Comparison of ENCODE assay signal across 8 mouse cellular contexts in the genomic region with DNA sequence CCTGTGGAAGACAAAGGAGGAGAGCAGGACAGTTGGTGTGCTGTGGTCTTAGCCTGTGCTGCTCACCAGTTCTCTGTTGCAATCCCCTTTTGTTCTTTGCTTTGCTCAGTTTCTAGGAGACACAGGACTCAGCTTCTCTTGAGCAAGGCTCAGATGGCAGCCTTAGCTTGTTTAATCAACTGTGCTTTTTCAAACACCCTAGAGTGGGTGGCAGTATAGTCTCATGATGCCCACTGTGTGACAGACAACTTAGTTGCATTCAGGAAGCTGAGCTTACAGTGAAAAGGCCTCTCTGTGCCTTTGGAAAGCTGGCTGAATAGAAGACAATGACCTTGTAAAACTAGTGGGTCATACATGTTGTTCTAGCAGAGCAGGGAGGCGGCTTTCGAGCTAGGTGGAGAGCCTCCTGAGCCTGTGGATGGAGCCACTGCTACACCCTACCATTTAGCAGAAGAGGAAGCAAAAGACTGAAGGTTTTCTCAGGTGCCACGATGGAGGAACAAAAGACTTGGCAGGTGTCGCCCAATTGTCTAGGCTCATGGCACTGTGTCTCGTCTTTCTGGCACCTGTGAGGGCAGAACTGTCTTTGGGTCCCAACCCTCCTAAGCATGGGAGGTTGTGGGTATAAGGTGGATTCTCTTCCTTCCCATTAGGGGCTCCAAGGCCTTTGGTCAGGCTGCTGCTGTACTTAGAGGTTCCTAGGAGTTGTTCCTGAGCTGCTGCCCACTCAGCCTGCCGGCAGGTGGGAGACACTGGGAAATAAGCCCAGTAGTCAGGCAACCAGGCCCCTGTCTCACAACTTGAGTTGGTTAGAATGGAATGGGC.
DNase-seq lines count a peak whose midpoint lies in the region; ATAC-seq and TF ChIP-seq lines count a peak whose summit lies in the region.
"Not testable (repeated sequence)": the region's sequence is repeated elsewhere in the genome, so short reads cannot be mapped to it uniquely, and the experiment has no call there.

No protein-coding gene starts in this region.

- H3K4me3 ChIP-seq in intestine, postnatal 0 days (ENCODE audit: low read depth, low read length); lung, embryonic 16.5 days (ENCODE audit: low read length): not testable (repeated sequence)

- WGBS in intestine, postnatal 0 days = 83% methylated on average over 6 of the region's 6 CpGs
- WGBS in lung, embryonic 16.5 days = 77% methylated on average over 6 of the region's 6 CpGs

- H3K4me2 ChIP-seq in intestine, postnatal 0 days (replicated peaks; ENCODE audit: low read depth); lung, embryonic 16.5 days (ENCODE audit: low read depth, low read length): not testable (repeated sequence)

- not testable (repeated sequence) for H3K27me3 ChIP-seq in intestine, postnatal 0 days (replicated peaks; ENCODE audit: control insufficient read depth, insufficient read depth, low read length); lung, embryonic 16.5 days (ENCODE audit: control insufficient read depth, insufficient read depth, low read depth, low read length)

- not testable (repeated sequence) for H3K4me1 ChIP-seq in intestine, postnatal 0 days (replicated peaks; ENCODE audit: control insufficient read depth, insufficient read depth, low read length); lung, embryonic 16.5 days (replicated peaks; ENCODE audit: control insufficient read depth, insufficient read depth, low read length)

- not testable (repeated sequence) for TF ChIP-seq CTCF in intestine, postnatal 0 days (IDR thresholded peaks at IDR 0.05; ENCODE audit: low read depth)

- H3K27ac ChIP-seq in intestine, postnatal 0 days (ENCODE audit: low read depth, low read length); lung, embryonic 16.5 days (ENCODE audit: low read length): not testable (repeated sequence)

- ATAC-seq in erythroblast, adult 5-6 weeks (replicated peaks; ENCODE audit: low FRiP score, poor library complexity, severe bottlenecking) = peak; percentile 12
- peak; percentile 28 for ATAC-seq in intestine, postnatal 0 days
- peak; percentile 1 for ATAC-seq in lung, embryonic 16.5 days (ENCODE audit: low read depth)

- peak; percentile 83 for DNase-seq in adrenal gland, postnatal 10 days
- DNase-seq in heart, adult 8-10 months (ENCODE audit: low spot score) = peak; percentile 93
- peak; percentile 99 to 100 for DNase-seq in left cerebral cortex, adult 18-20 months (ENCODE audit: low spot score in 2 of 2)
- peak; percentile 100 for DNase-seq in ovary, postnatal 10 days (ENCODE audit: low spot score)
- peak; percentile 81 for DNase-seq in thymus, postnatal 25 days

- H3K9ac ChIP-seq in intestine, postnatal 0 days (ENCODE audit: low read depth, low read length); lung, embryonic 16.5 days (ENCODE audit: low read length): not testable (repeated sequence)

- not testable (repeated sequence) for H3K36me3 ChIP-seq in intestine, postnatal 0 days (ENCODE audit: control insufficient read depth, insufficient read depth); lung, embryonic 16.5 days (ENCODE audit: control insufficient read depth, insufficient read depth, low read length)

- H3K9me3 ChIP-seq in intestine, postnatal 0 days (ENCODE audit: control insufficient read depth) = peaks cover 12% of the 10 kb centered on the region
- not testable (repeated sequence) for H3K9me3 ChIP-seq in lung, embryonic 16.5 days (ENCODE audit: control insufficient read depth, low read length)
